Mouse (Mus musculus): ENCODE results near the gene Ago1.

GRCm38 (mm10) chr4:126431746-126432145, 36.6 kb downstream of the Ago1 start:
- TF ChIP-seq CTCF (IDR thresholded peaks at IDR 0.05; ENCODE audit: borderline replicate concordance, insufficient read depth, low read depth, low read length) (no peak), POLR2A (IDR thresholded peaks at IDR 0.05; ENCODE audit: borderline replicate concordance, insufficient read depth, low read length) (no peak)
